Mouse (Mus musculus) hindbrain, embryonic 11.5 days (tissue): ENCODE measurements around the gene Faf1. TPM values are rescaled to one million over a fixed set of nuclear protein-coding genes. Genes with fewer than 3 reads are reported as not detected.
A peak's percentile ranks its signal among the peaks of the same experiment; 100 is the strongest.

Source experiments
- ATAC-seq: fragments of 200-750 bp; cut with Nextera tagmentation; 2 replicates; pipeline ENCODE4 v1.8.0; 2017; ENCODE audit warnings: mild to moderate bottlenecking, moderate TSS enrichment, moderate library complexity; ENCODE audit not compliant: low FRiP score
- DNase-seq: peaks from one replicate; pipeline ENCODE4 v3.0.0-alpha.2; 2015; ENCODE audit warnings: low spot score
- H3K27ac ChIP-seq: fragments of 300-500 bp; sonication (generic); 2 replicates; pipeline ENCODE4 v1.5.1; 2014; ENCODE audit warnings: mild to moderate bottlenecking, low read depth, low read length
- H3K27me3 ChIP-seq: fragments of 300-500 bp; sonication (generic); 2 replicates; pipeline ENCODE4 v1.6.1; 2014; ENCODE audit warnings: mild to moderate bottlenecking, low read length, moderate library complexity, mixed read lengths; ENCODE audit not compliant: control insufficient read depth, insufficient read depth
- H3K36me3 ChIP-seq: fragments of 300-500 bp; sonication (generic); 2 replicates; pipeline ENCODE4 v1.6.1; 2014; ENCODE audit warnings: mild to moderate bottlenecking, low read length, moderate library complexity, mixed read lengths; ENCODE audit not compliant: control insufficient read depth, insufficient read depth
- H3K4me1 ChIP-seq: fragments of 300-500 bp; sonication (generic); replicated peaks from 2 replicates; pipeline ENCODE4 v1.6.1; 2014; ENCODE audit warnings: low read length, mixed read lengths; ENCODE audit not compliant: control insufficient read depth, insufficient read depth
- H3K4me2 ChIP-seq: fragments of 300-500 bp; sonication (generic); replicated peaks from 2 replicates; pipeline ENCODE4 v1.6.1; 2014; ENCODE audit warnings: mild to moderate bottlenecking, low read depth, low read length
- H3K4me3 ChIP-seq: fragments of 300-500 bp; sonication (generic); 2 replicates; pipeline ENCODE4 v1.5.1; 2014; ENCODE audit warnings: low read depth, low read length
- H3K9ac ChIP-seq: fragments of 300-500 bp; sonication (generic); 2 replicates; pipeline ENCODE4 v1.6.1; 2014; ENCODE audit warnings: low read depth, low read length
- H3K9me3 ChIP-seq: fragments of 300-500 bp; sonication (generic); 2 replicates; pipeline ENCODE4 v1.6.1; 2016; ENCODE audit warnings: low read length; ENCODE audit not compliant: control insufficient read depth
- WGBS: fragments of 180-500 bp; shearing (Covaris S2); extraction: QIAGEN DNeasy Blood & Tissue Kit; methylation state at CpG from one replicate; pipeline ENCODE4 v1.1.7; 2014; 5-methylcytosine and 5-hydroxymethylcytosine counted together
- polyA plus RNA-seq: library from polyadenylated mRNA; unstranded; fragments of >200 nt; fragmentation: Nextera tagmentation; extraction: Ambion mirVana; gene quantifications from 2 replicates; pipeline ENCODE4 v1.2.1, GENCODE M21; 2014

Faf1 gene
- polyA plus RNA-seq, 1 experiment from 2014 or later = 41.5 TPM

DNA sequence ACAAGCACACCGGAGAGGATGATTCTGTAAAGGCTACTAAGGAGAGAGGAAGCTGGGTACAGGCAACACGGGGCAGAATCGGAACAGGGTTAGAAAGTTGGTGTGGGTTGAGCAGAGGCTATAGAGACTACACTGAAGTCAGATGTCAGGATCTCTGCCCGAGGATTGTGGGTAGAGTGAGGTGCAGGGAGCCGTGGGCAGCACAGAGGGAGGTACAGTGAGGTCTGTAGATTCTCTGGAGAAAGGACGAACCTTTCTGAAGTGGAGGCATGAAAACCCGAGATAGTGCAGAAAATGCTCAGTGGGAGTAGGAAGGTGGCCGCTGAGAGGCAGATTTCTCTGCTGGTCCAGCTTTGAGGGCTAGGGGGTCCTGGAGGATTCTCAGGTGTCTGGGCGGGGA lies 309.9 kb downstream of the Faf1 start:
- no peak overlapping the region for H3K27ac ChIP-seq
- H3K9ac ChIP-seq = no peak overlapping the region
- H3K27me3 ChIP-seq = peaks cover 91% of the 10 kb centered on the region
- 2% methylated on average over 9 of the region's 9 CpGs for WGBS
- H3K4me2 ChIP-seq = no peak overlapping the region
- no peak overlapping the region for H3K4me3 ChIP-seq
- H3K36me3 ChIP-seq = no peaks in the 10 kb centered on the region
- peaks cover 9% of the 10 kb centered on the region for H3K4me1 ChIP-seq
- ATAC-seq = no peak
- no peaks in the 10 kb centered on the region for H3K9me3 ChIP-seq
- peak; percentile 50 for DNase-seq

DNA sequence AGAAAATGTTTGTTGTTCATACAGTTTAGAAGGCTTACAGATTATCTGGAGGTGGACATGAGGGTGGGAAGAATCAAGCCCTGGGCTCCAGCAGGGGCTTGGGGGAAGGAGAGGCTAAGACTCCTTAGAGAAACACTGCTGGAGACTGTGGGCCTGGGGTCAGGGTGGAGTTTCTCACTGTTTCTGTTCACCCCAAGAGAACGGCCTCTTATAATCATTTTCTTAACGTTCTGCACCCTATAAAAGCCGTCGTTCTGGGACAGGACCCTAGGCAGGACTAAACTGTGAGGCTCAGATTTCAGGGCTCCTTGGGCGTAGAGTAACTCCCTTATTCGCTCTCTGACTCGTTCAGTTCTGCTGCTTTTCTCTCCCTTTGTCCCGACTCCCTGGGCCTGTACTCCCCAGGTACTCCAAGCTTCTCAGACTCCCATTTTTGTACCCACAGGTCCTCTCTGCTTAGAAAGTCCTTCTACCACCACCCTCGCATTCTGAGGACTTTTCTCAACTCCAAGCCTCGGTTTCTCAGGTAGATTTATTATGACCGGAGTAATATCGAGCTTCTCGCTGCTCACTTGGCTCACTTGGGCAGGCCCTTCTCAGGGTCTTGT lies 310.5 kb downstream of the Faf1 start:
- Histone ChIP-seq H3K36me3 (no peaks in the 10 kb centered on the region), H3K4me2 (no peak overlapping the region), H3K27ac (no peak overlapping the region), H3K9me3 (no peaks in the 10 kb centered on the region), H3K4me3 (no peak overlapping the region), H3K9ac (no peak overlapping the region), H3K27me3 (peaks cover 87% of the 10 kb centered on the region), H3K4me1 (peaks cover 9% of the 10 kb centered on the region)
- ATAC-seq (no peak), DNase-seq (no peak)
- WGBS = 3% methylated on average over 13 of the region's 13 CpGs

- Histone ChIP-seq H3K9me3 (no peaks in the 10 kb centered on the region), H3K4me2 (no peak overlapping the region), H3K27ac (no peak overlapping the region), H3K9ac (no peak overlapping the region), H3K36me3 (no peaks in the 10 kb centered on the region), H3K4me1 (peaks cover 3% of the 10 kb centered on the region; the same call in 1 of the 2 replicates), H3K27me3 (peaks cover 81% of the 10 kb centered on the region), H3K4me3 (no peak overlapping the region)
- 2% methylated on average over 20 of the region's 20 CpGs for WGBS
- DNase-seq (peak; percentile 50), ATAC-seq (no peak)
Measured at GRCm38 (mm10) chr4:109987560-109988362, 311.4 kb downstream of the Faf1 start.

- no peak overlapping the region for H3K9ac ChIP-seq
- H3K27ac ChIP-seq = no peak overlapping the region
- H3K36me3 ChIP-seq = no peaks in the 10 kb centered on the region
- WGBS = 8% methylated on average over 5 of the region's 5 CpGs
- peaks cover 76% of the 10 kb centered on the region for H3K27me3 ChIP-seq
- 0 out of 2 replicates have a peak, but pooled peaks cover 3% of the 10 kb centered on the region for H3K4me1 ChIP-seq
- ATAC-seq (no peak), DNase-seq (peak; percentile 18)
- H3K4me2 ChIP-seq = no peak overlapping the region
- H3K9me3 ChIP-seq = no peaks in the 10 kb centered on the region
- H3K4me3 ChIP-seq = no peak overlapping the region
Measured at GRCm38 (mm10) chr4:109988411-109988810, 312.0 kb downstream of the Faf1 start.

DNA sequence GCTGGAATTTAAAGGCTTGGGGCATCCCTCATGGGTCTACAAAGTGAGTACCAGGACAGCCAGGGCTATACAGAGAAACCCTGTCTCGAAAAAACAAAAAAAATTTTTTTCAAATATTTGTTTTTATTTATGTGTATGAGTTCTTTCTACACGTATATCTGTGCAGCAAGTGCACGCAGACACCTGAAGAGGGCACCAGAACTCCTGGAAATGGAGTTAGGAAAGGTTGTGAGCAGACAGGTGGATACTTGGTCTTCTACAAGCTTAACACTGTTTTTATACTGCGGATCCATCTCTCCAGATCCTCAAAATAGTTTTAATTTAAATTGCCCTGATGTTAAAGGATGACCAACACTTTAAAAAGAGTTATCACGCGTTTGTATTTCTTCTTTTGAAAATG lies 312.8 kb downstream of the Faf1 start:
- Histone ChIP-seq H3K9ac (no peak overlapping the region), H3K4me3 (no peak overlapping the region), H3K4me1 (no peaks in the 10 kb centered on the region), H3K36me3 (no peaks in the 10 kb centered on the region), H3K27ac (no peak overlapping the region), H3K9me3 (no peaks in the 10 kb centered on the region), H3K27me3 (peaks cover 68% of the 10 kb centered on the region), H3K4me2 (no peak overlapping the region)
- ATAC-seq (no peak), DNase-seq (no peak)
- WGBS = 41% methylated on average over 6 of the region's 6 CpGs

- no peaks in the 10 kb centered on the region for H3K36me3 ChIP-seq
Measured at GRCm38 (mm10) chr4:110006044-110006443, 329.7 kb downstream of the Faf1 start.

More at GRCm38 (mm10) chr4:110006044-110006443, 329.7 kb downstream of the Faf1 start:
- no peak overlapping the region for H3K4me3 ChIP-seq
- DNase-seq (no peak), ATAC-seq (no peak)
- H3K4me1 ChIP-seq = no peaks in the 10 kb centered on the region
- WGBS = 92% methylated on average over 1 of the region's 1 CpGs
- H3K4me2 ChIP-seq = no peak overlapping the region
- H3K9me3 ChIP-seq = no peaks in the 10 kb centered on the region
- H3K27me3 ChIP-seq = no peaks in the 10 kb centered on the region
- no peak overlapping the region for H3K27ac ChIP-seq
- no peak overlapping the region for H3K9ac ChIP-seq

Other genes starting within 250 kb of the Faf1 start
- gene Rnf11, start 191.9 kb upstream of the Faf1 start, polyA plus RNA-seq = 56.6 and 63.9 TPM in 2 replicates
- gene 4930522H14Rik, start 145.3 kb upstream of the Faf1 start, polyA plus RNA-seq = not detected in 2 replicates
- gene Cdkn2c, start 9.4 kb upstream of the Faf1 start, polyA plus RNA-seq = 5.1 and 5.5 TPM in 2 replicates